Mouse (Mus musculus): ENCODE measurements around the gene Zfp91. TPM values are rescaled to one million over a fixed set of nuclear protein-coding genes. Genes with fewer than 3 reads are reported as not detected.

Zfp91 gene
- total RNA-seq (2021), result 10 to 100 TPM; 81.2 to 83.3 TPM

GRCm38 (mm10) chr19:12795511-12796327 lies at the start of gene Zfp91, which contains the start of gene Lpxn:
Zfp91 (minus strand) TSS chr19:12796126.
Lpxn (plus strand) TSS chr19:12796193.
- peak; percentile 97 for DNase-seq

- no peak for DNase-seq
Measured at GRCm38 (mm10) chr19:12838507-12838906, 42.6 kb upstream of the Zfp91 start.

- no peak for DNase-seq
Measured at GRCm38 (mm10) chr19:12833625-12834024, 37.7 kb upstream of the Zfp91 start.

- DNase-seq, result no peak
Measured at GRCm38 (mm10) chr19:12831559-12831958, 35.6 kb upstream of the Zfp91 start.

GRCm38 (mm10) chr19:12830823-12831430 lies 35.0 kb upstream of the Zfp91 start:
- no peak for DNase-seq

GRCm38 (mm10) chr19:12824549-12824948 lies 28.6 kb upstream of the Zfp91 start:
- DNase-seq, result no peak

- peak; percentile 24 for DNase-seq
Measured at GRCm38 (mm10) chr19:12820383-12820782, 24.5 kb upstream of the Zfp91 start.

GRCm38 (mm10) chr19:12818507-12818906 lies 22.6 kb upstream of the Zfp91 start:
- DNase-seq, result no peak

- no peak for DNase-seq
Measured at GRCm38 (mm10) chr19:12813883-12814282, 18.0 kb upstream of the Zfp91 start.

GRCm38 (mm10) chr19:12812644-12813364 lies 16.9 kb upstream of the Zfp91 start:
- DNase-seq, result no peak

- DNase-seq, result no peak
Measured at GRCm38 (mm10) chr19:12806214-12806613, 10.3 kb upstream of the Zfp91 start.

GRCm38 (mm10) chr19:12805730-12806129 lies 9.8 kb upstream of the Zfp91 start:
- DNase-seq, result no peak

- DNase-seq, result no peak
Measured at GRCm38 (mm10) chr19:12804237-12804636, 8.3 kb upstream of the Zfp91 start.

- no peak for DNase-seq
Measured at GRCm38 (mm10) chr19:12802830-12803229, 6.9 kb upstream of the Zfp91 start.

- no peak for DNase-seq
Measured at GRCm38 (mm10) chr19:12801046-12801445, 5.1 kb upstream of the Zfp91 start.

- no peak for DNase-seq
Measured at GRCm38 (mm10) chr19:12800621-12801020, 4.7 kb upstream of the Zfp91 start.

GRCm38 (mm10) chr19:12799081-12799480 lies 3.2 kb upstream of the Zfp91 start:
- DNase-seq, result no peak

GRCm38 (mm10) chr19:12798404-12798803 lies 2.5 kb upstream of the Zfp91 start:
- no peak for DNase-seq

GRCm38 (mm10) chr19:12797071-12797470 lies 1.1 kb upstream of the Zfp91 start:
- DNase-seq, result peak; percentile 35

GRCm38 (mm10) chr19:12796328-12796931 lies 504 bp upstream of the Zfp91 start:
- peak; percentile 63 for DNase-seq

- no peak for DNase-seq
Measured at GRCm38 (mm10) chr19:12795110-12795509, 816 bp downstream of the Zfp91 start.

Measured in heart, postnatal 4 days (tissue).